In genomic region chr14:19175288-19175687, GRCm38 (mm10) we compare ENCODE assay signal across 9 mouse cellular contexts.
DNase-seq lines count a peak whose midpoint lies in the region; ATAC-seq and TF ChIP-seq lines count a peak whose summit lies in the region.
"Had no signal": no experiment of that assay in that cellular context is flagged by ENCODE, and none has a peak within 500 bp of the region (broad histone marks: within the 10 kb centered on the region; RNA-seq: fewer than 3 reads in every experiment).

No protein-coding gene starts in this region.

- ATAC-seq in liver, embryonic 12.5 days = no peak
- ATAC-seq in liver, embryonic 14.5 days (ENCODE audit: insufficient read depth) = no peak

- H3K9me3 ChIP-seq in liver, embryonic 12.5 days (replicated peaks) = no peaks in the 10 kb centered on the region
- no peaks in the 10 kb centered on the region for H3K9me3 ChIP-seq in liver, embryonic 14.5 days (ENCODE audit: control insufficient read depth, low read length)
- H3K9me3 ChIP-seq: neural tube, embryonic 13.5 days had no signal

- H3K27ac ChIP-seq in cerebellum, adult 2 months (ENCODE audit: insufficient read depth, low read length) = no peak overlapping the region
- H3K27ac ChIP-seq in liver, embryonic 12.5 days = no peak overlapping the region
- H3K27ac ChIP-seq in liver, embryonic 14.5 days = no peak overlapping the region
- H3K27ac ChIP-seq: neural tube, embryonic 13.5 days had no signal

- 10% methylated on average over 2 of the region's 2 CpGs for WGBS in cerebellum, adult 2 months
- 8% methylated on average over 2 of the region's 2 CpGs for WGBS in liver, embryonic 12.5 days (ENCODE audit: insufficient replicate concordance)
- 9% methylated on average over 2 of the region's 2 CpGs for WGBS in liver, embryonic 14.5 days (ENCODE audit: insufficient replicate concordance)

- H3K4me2 ChIP-seq in liver, embryonic 12.5 days = no peak overlapping the region
- H3K4me2 ChIP-seq in liver, embryonic 14.5 days (ENCODE audit: low read depth) = no peak overlapping the region
- H3K4me2 ChIP-seq: neural tube, embryonic 13.5 days had no signal

- no peak overlapping the region for H3K9ac ChIP-seq in liver, embryonic 12.5 days
- no peak overlapping the region for H3K9ac ChIP-seq in liver, embryonic 14.5 days (replicated peaks)
- H3K9ac ChIP-seq: neural tube, embryonic 13.5 days had no signal

- H3K27me3 ChIP-seq in cerebellum, adult 2 months (ENCODE audit: control insufficient read depth, insufficient read depth, low read length) = no peaks in the 10 kb centered on the region
- H3K27me3 ChIP-seq in liver, embryonic 12.5 days (replicated peaks) = no peaks in the 10 kb centered on the region
- H3K27me3 ChIP-seq in liver, embryonic 14.5 days (ENCODE audit: control insufficient read depth, insufficient read depth, low read length) = no peaks in the 10 kb centered on the region
- H3K27me3 ChIP-seq: neural tube, embryonic 13.5 days had no signal

- no peak overlapping the region for H3K4me3 ChIP-seq in cerebellum, adult 2 months (replicated peaks; ENCODE audit: insufficient read depth, low read depth, low read length)
- H3K4me3 ChIP-seq in liver, embryonic 12.5 days = no peak overlapping the region
- no peak overlapping the region for H3K4me3 ChIP-seq in liver, embryonic 14.5 days (ENCODE audit: insufficient read depth in 1 of 2, low read depth in 2 of 2, low read length in 2 of 2)
- H3K4me3 ChIP-seq: neural tube, embryonic 13.5 days had no signal

- peak; percentile 23; the same call in 1 of the 2 replicates for TF ChIP-seq CTCF in cerebellum, adult 2 months (IDR thresholded peaks at IDR 0.05; ENCODE audit: borderline replicate concordance, insufficient read depth, low read depth, low read length)
- peak; percentile 59 for TF ChIP-seq CTCF in liver, embryonic 14.5 days (IDR thresholded peaks at IDR 0.05; ENCODE audit: low read depth)

- TF ChIP-seq POLR2A in cerebellum, adult 2 months (IDR thresholded peaks at IDR 0.05; ENCODE audit: borderline replicate concordance, insufficient read depth, low read length) = no peak

- intact Hi-C loops in left cerebral cortex, postnatal 10 days (cut with DNase I) = no loop called here

- no peak for TF ChIP-seq EP300 in liver, embryonic 14.5 days (IDR thresholded peaks at IDR 0.05; ENCODE audit: low read depth)

- no peaks in the 10 kb centered on the region for H3K36me3 ChIP-seq in liver, embryonic 12.5 days
- H3K36me3 ChIP-seq in liver, embryonic 14.5 days (replicated peaks; ENCODE audit: control insufficient read depth, insufficient read depth, low read depth) = no peaks in the 10 kb centered on the region
- H3K36me3 ChIP-seq: neural tube, embryonic 13.5 days had no signal

- DNase-seq in cerebellum, adult 2 months = no peak
- no peak for DNase-seq in cerebellum, adult 8-10 months
- peak; percentile 4 for DNase-seq in liver
- DNase-seq in c-Kit-positive CD71-positive TER-119-positive erythroid progenitor cells, embryonic 14.5 days (ENCODE audit: low spot score) = peak; percentile 12
- no peak for DNase-seq in liver, embryonic 14.5 days (ENCODE audit: low read depth in 3 of 3, low spot score in 3 of 3)
- DNase-seq in right cerebral cortex, postnatal 10 days (ENCODE audit: low spot score in 2 of 2) = no peak
- DNase-seq in left cerebral cortex, postnatal 10 days (ENCODE audit: extremely low spot score in 1 of 2, low spot score in 2 of 2) = no peak

- H3K4me1 ChIP-seq in cerebellum, adult 2 months (ENCODE audit: control insufficient read depth, insufficient read depth, low read length) = no peaks in the 10 kb centered on the region
- H3K4me1 ChIP-seq in liver, embryonic 12.5 days = no peaks in the 10 kb centered on the region
- H3K4me1 ChIP-seq in liver, embryonic 14.5 days (replicated peaks; ENCODE audit: control insufficient read depth in 2 of 2, insufficient read depth in 2 of 2, low read length in 1 of 2) = no peaks in the 10 kb centered on the region
- H3K4me1 ChIP-seq: neural tube, embryonic 13.5 days had no signal

Comparison
In these comparisons a context has a peak if more than half of its experiments do, and no peak if none do; other contexts are left out.
1. DNase-seq: peak in liver (single experiment) and c-Kit-positive CD71-positive TER-119-positive erythroid progenitor cells, embryonic 14.5 days (single experiment); none in cerebellum, adult 2 months (0 of 2), cerebellum, adult 8-10 months (single experiment), liver, embryonic 14.5 days (0 of 3), right cerebral cortex, postnatal 10 days (0 of 2) and left cerebral cortex, postnatal 10 days (0 of 2).